Mouse (Mus musculus) intestine, embryonic 15.5 days (tissue): Measurements from ENCODE around the gene Ivl. TPM values are rescaled to one million over a fixed set of nuclear protein-coding genes. Genes with fewer than 3 reads are reported as not detected.
A peak's percentile ranks its signal among the peaks of the same experiment; 100 is the strongest.

Experiments used
- ATAC-seq: fragments of 200-750 bp; cut with Nextera tagmentation; 2 replicates; pipeline ENCODE4 v1.8.0; 2017; ENCODE audit warnings: moderate TSS enrichment, moderate library complexity
- H3K27ac ChIP-seq: fragments of 300-500 bp; sonication (generic); 2 replicates; pipeline ENCODE4 v1.5.1; 2015; ENCODE audit warnings: mild to moderate bottlenecking, inconsistent platforms
- H3K27me3 ChIP-seq: fragments of 300-500 bp; sonication (generic); replicated peaks from 2 replicates; pipeline ENCODE4 v1.6.1; 2015; ENCODE audit warnings: inconsistent platforms
- H3K36me3 ChIP-seq: fragments of 300-500 bp; sonication (generic); 2 replicates; pipeline ENCODE4 v1.6.1; 2015; ENCODE audit warnings: inconsistent platforms
- H3K4me1 ChIP-seq: fragments of 300-500 bp; sonication (generic); replicated peaks from 2 replicates; pipeline ENCODE4 v1.6.1; 2015; ENCODE audit warnings: inconsistent platforms
- H3K4me2 ChIP-seq: fragments of 300-500 bp; sonication (generic); replicated peaks from 2 replicates; pipeline ENCODE4 v1.6.1; 2015; ENCODE audit warnings: mild to moderate bottlenecking, inconsistent platforms
- H3K4me3 ChIP-seq: fragments of 300-500 bp; sonication (generic); replicated peaks from 2 replicates; pipeline ENCODE4 v1.5.1; 2015; ENCODE audit warnings: inconsistent platforms
- H3K9ac ChIP-seq: fragments of 300-500 bp; sonication (generic); 2 replicates; pipeline ENCODE4 v1.6.1; 2015; ENCODE audit warnings: inconsistent platforms
- H3K9me3 ChIP-seq: fragments of 300-500 bp; sonication (generic); 2 replicates; pipeline ENCODE4 v1.6.1; 2016; ENCODE audit warnings: inconsistent platforms
- WGBS: fragments of 180-500 bp; shearing (Covaris S2); methylation state at CpG from one replicate; pipeline ENCODE4 v1.1.7; 2015; 5-methylcytosine and 5-hydroxymethylcytosine counted together
- polyA plus RNA-seq: library from polyadenylated mRNA; unstranded; fragments of >200 nt; fragmentation: Nextera tagmentation; extraction: Ambion mirVana; gene quantifications from 2 replicates; pipeline ENCODE4 v1.2.1, GENCODE M21; 2015

Gene Ivl
- polyA plus RNA-seq, 1 experiment from 2014 or later = not detected

DNA sequence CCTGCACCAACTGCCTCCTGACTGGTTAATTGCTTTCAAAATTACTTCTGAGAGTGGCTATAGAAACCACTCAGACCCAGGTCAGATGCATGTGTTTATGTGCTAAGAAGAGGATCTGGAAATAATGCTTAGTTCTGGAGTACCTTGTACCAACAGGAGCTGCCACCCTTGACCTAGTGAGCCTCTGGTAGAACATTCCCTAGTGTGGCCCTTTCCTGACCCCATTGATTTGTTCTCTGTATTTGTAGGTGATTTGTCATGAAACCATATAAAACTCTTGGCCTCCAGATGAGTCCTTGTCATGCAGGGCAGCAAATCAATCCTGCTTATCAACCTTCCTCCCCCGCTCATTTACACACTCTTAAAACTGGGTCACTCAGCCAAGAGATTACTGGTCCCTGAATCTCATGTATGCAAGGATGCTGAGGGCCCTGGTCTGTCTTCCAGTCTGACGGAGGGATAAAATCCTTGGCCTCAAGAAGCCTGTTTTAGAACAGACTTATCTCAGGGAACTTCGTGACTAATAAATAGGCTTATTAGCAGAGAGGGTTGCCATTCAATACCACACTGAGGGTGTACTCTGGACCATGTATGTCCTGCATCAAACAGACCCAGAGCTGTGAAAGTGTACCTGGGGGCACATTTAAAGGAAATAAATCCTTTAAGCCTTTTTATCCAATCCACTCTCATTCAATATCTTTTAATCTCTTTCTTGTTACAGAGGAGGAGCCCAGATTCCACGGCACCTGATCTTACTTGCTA is 5.3 kb upstream of the Ivl start:
- 48% methylated on average over 4 of the region's 4 CpGs for whole genome bisulfite sequencing
- peak; percentile 77 for ATAC-seq
- H3K4me1 ChIP-seq = no peaks in the 10 kb centered on the region
- no peak overlapping the region for H3K4me3 ChIP-seq
- no peaks in the 10 kb centered on the region for H3K36me3 ChIP-seq
- H3K27me3 ChIP-seq = no peaks in the 10 kb centered on the region
- no peak overlapping the region for H3K9ac ChIP-seq
- no peaks in the 10 kb centered on the region for H3K9me3 ChIP-seq
- no peak overlapping the region for H3K4me2 ChIP-seq
- H3K27ac ChIP-seq = no peak overlapping the region

DNA sequence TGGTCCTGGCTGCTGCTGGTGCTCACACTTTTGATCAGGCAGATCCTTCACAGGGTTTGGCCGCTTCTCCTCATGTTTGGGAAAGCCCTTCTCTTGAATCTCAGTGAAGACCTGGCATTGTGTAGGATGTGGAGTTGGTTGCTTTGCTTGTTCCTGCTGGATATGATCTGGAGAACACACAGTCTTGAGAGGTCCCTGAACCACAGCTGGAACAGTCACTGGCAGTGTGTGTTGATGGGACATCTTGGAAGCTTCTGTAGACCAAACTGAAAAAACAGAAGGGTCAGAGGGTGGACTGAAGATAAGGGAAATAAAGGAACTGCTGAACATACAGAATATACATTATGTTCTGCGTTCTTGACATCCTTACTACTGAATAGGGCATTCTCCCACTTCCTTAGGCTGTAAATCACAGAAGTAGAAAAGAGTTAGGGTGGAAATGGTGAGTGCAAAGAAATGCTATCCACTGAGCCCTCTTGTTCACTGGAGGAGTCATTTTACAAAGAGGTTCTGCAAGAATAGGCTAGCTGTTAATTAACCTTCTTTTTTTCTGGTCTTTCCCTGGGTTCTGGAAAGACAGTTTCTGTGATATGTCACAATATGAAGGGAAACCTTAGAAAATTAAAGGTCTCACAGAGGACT is 900 bp downstream of the Ivl start:
- Histone ChIP-seq H3K9me3 (no peaks in the 10 kb centered on the region), H3K4me3 (no peak overlapping the region), H3K9ac (no peak overlapping the region), H3K36me3 (no peaks in the 10 kb centered on the region), H3K4me2 (no peak overlapping the region), H3K4me1 (no peaks in the 10 kb centered on the region), H3K27me3 (no peaks in the 10 kb centered on the region), H3K27ac (no peak overlapping the region)
- 45% methylated on average over 2 of the region's 2 CpGs for WGBS
- ATAC-seq = no peak

DNA sequence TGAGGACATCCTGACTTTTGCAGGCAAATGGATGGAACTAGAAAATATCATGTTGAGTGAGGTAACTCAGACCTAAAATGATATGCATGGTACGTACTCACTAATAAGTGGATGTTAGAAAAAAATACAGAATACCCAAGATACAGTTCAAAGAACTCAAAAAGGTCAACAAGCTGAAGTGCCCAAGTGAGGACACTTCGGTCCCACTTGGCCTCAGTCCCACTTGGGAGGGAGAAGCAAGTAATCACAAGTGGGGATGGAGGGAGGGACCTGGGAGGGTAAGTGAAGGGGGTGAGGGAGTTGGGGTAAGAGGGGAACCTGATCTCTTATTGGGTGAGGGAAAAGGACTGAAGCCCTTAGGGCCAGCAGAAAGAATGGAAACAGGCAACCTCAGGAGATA is 4.8 kb downstream of the Ivl start:
- no peak for ATAC-seq
- Histone ChIP-seq H3K4me2 (no peak overlapping the region), H3K9ac (no peak overlapping the region), H3K27ac (no peak overlapping the region), H3K4me1 (no peaks in the 10 kb centered on the region), H3K27me3 (no peaks in the 10 kb centered on the region), H3K9me3 (no peaks in the 10 kb centered on the region), H3K36me3 (no peaks in the 10 kb centered on the region), H3K4me3 (no peak overlapping the region)
- WGBS = 93% methylated on average over 2 of the region's 2 CpGs

DNA sequence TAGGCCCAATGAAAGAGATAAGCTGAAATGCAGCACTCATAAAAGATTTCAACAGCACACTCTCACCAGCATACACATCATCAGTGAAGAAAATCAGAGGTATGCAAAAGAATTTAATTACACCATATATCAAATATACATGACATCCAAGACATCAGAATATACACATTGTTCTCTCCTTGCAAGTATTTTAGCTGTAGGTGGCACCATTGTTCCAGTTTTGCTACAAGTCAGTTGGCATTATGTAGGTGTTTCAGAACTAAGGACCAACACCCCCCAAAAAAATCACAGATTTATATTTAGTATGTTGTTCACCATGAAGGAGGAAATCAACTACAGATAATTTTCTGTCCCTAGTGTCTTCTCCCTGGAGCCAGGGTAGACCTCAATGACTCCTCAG is 8.1 kb downstream of the Ivl start:
- ATAC-seq = no peak
- Histone ChIP-seq H3K4me1 (no peaks in the 10 kb centered on the region), H3K27me3 (no peaks in the 10 kb centered on the region), H3K36me3 (no peaks in the 10 kb centered on the region), H3K27ac (no peak overlapping the region), H3K9ac (no peak overlapping the region), H3K4me2 (no peak overlapping the region), H3K4me3 (no peak overlapping the region), H3K9me3 (no peaks in the 10 kb centered on the region)

DNA sequence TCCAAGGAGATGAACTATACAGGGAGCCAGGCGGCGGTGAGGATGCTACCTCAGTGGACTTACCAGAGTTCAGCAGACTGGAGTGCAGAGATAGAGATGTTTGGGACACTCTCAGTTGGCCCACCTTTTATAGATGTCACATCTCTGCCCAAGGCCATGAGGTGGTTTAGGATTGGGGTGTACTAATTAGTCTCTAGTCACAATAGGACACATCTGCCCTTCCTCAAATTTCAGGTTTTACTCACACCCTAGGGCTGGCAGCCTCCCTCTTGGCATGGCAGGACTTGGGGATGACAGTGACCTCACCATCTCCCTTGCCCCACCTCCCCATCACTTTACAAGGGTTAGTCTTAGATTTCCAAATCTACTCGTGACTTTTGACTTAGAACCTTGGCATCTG is 39.1 kb downstream of the Ivl start, which contains the start of gene 2310046K23Rik:
TSS of gene 2310046K23Rik (minus strand) at position 101 of the 400 bp plus-strand sequence.
- no peaks in the 10 kb centered on the region for H3K36me3 ChIP-seq
- H3K27me3 ChIP-seq = no peaks in the 10 kb centered on the region
- H3K4me3 ChIP-seq = no peak within 1 kb of the TSS
- H3K9ac ChIP-seq = no peak within 1 kb of the TSS
- WGBS = 81% methylated on average over 3 of the region's 3 CpGs
- ATAC-seq = no peak
- H3K4me1 ChIP-seq = no peaks in the 10 kb centered on the region
- no peak within 1 kb of the TSS for H3K4me2 ChIP-seq
- H3K9me3 ChIP-seq = no peaks in the 10 kb centered on the region
- H3K27ac ChIP-seq = no peak within 1 kb of the TSS

Other genes with a start within 250 kb of the Ivl start
- not detected in 2 replicates for gene Sprr2d, start 234.6 kb downstream of the Ivl start, polyA plus RNA-seq
- gene Sprr2e, start 221.6 kb downstream of the Ivl start, polyA plus RNA-seq = not detected in 2 replicates
- gene Sprr2f, start 208.5 kb downstream of the Ivl start, polyA plus RNA-seq = not detected in 2 replicates
- gene Sprr2h, start 188.1 kb downstream of the Ivl start, polyA plus RNA-seq = not detected in 2 replicates
- gene Sprr2i, start 165.7 kb downstream of the Ivl start, polyA plus RNA-seq = not detected in 2 replicates
- gene Sprr2j-ps, start 155.7 kb downstream of the Ivl start, polyA plus RNA-seq = not detected in 2 replicates
- gene Gm9774, start 144.3 kb downstream of the Ivl start, polyA plus RNA-seq = 7.7 and 9.0 TPM in 2 replicates
- not detected in 2 replicates for gene Sprr2k, start 141.2 kb downstream of the Ivl start, polyA plus RNA-seq
- 0.18 TPM in 1 of 2 replicates, not detected in the other for gene Sprr1b, start 134.9 kb downstream of the Ivl start, polyA plus RNA-seq
- gene Sprr3, start 115.0 kb downstream of the Ivl start, polyA plus RNA-seq = not detected in 2 replicates
- gene Sprr1a, start 87.8 kb downstream of the Ivl start, polyA plus RNA-seq = 1.1 and 1.2 TPM in 2 replicates
- gene Sprr4, start 73.2 kb downstream of the Ivl start, polyA plus RNA-seq = not detected in 2 replicates
- gene 2310046K23Rik, start 39.2 kb downstream of the Ivl start, polyA plus RNA-seq = not detected in 2 replicates
- gene Smcp, start 15.3 kb upstream of the Ivl start, polyA plus RNA-seq = 3.4 and 5.3 TPM in 2 replicates
- not detected in 2 replicates for gene 2210017I01Rik, start 33.8 kb upstream of the Ivl start, polyA plus RNA-seq
- not detected in 2 replicates for gene Lce6a, start 47.9 kb upstream of the Ivl start, polyA plus RNA-seq
- gene Lce1a1, start 74.6 kb upstream of the Ivl start, polyA plus RNA-seq = not detected in 2 replicates
- not detected in 2 replicates for gene Lce1b, start 83.2 kb upstream of the Ivl start, polyA plus RNA-seq
- not detected in 2 replicates for gene Lce1a2, start 96.6 kb upstream of the Ivl start, polyA plus RNA-seq
- not detected in 2 replicates for gene Lce1c, start 105.5 kb upstream of the Ivl start, polyA plus RNA-seq
- not detected in 2 replicates for gene Lce1d, start 113.5 kb upstream of the Ivl start, polyA plus RNA-seq
- gene Lce1e, start 135.3 kb upstream of the Ivl start, polyA plus RNA-seq = not detected in 2 replicates
- not detected in 2 replicates for gene Lce1f, start 146.6 kb upstream of the Ivl start, polyA plus RNA-seq
- gene Gm38119, start 165.4 kb upstream of the Ivl start, polyA plus RNA-seq = not detected in 2 replicates
- gene Lce1g, start 178.6 kb upstream of the Ivl start, polyA plus RNA-seq = not detected in 2 replicates
- gene Lce1h, start 191.3 kb upstream of the Ivl start, polyA plus RNA-seq = not detected in 2 replicates
- gene Lce1i, start 205.2 kb upstream of the Ivl start, polyA plus RNA-seq = not detected in 2 replicates
- not detected in 2 replicates for gene Lce1j, start 216.8 kb upstream of the Ivl start, polyA plus RNA-seq
- gene Lce1k, start 234.2 kb upstream of the Ivl start, polyA plus RNA-seq = not detected in 2 replicates